Mouse (Mus musculus): ENCODE measurements around the gene Fam222a. TPM values are rescaled to one million over a fixed set of nuclear protein-coding genes. Genes with fewer than 3 reads are reported as not detected.
A peak's percentile ranks its signal among the peaks of the same experiment; 100 is the strongest.

Gene Fam222a
- total RNA-seq, 2 experiments from 2014 or later: 0.22 to 0.28 TPM

- DNase-seq: no peak
- intact Hi-C loops (cut with DNase I): no loop called here
These were observed 9.8 kb upstream of the Fam222a start for GRCm38 (mm10) chr5:114557765-114558731.

DNA sequence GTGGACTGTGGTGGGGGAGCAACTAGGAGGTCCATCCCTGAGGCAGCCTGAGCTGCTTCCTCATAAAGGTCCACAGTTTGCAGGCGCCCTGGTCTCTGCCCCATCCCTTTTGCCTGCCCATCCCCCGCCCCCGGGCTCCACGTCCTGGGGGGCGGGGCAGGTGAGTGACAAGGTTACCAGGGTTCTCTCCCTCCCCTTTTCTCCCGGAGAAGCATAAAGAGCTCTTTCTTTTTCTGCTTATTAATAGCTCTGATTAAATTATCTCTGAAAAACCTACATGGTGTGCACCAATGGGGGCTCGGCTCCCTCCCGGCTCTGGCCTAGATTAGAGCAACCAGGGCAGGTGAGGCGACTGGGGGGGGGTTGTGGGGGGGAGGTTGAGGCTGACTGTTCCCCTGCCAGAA lies 7.3 kb upstream of the Fam222a start:
- intact Hi-C loops (cut with DNase I): no loop called here
- no peak for DNase-seq

DNA sequence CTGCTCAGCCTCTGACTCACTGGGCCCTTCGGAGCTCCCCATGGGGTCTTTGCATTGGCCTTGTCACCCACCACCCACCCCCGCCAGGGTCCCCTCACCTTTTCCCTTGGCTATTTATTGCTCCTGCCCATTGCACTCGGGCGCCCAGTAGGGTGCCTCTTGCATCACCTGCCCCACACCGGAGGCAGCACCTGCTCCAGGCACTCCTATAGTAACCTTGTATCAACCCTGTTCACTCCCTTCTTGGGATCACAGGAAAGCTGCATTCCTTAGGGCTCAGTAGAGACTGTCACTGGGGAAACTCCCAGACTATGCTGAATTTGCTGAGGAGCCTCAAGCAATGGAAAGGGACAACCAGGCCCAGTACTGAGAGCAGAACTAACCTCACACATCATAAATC lies 6.9 kb upstream of the Fam222a start:
- no peak for DNase-seq
- intact Hi-C loops (cut with DNase I): no loop called here

- no peak for DNase-seq
- intact Hi-C loops (cut with DNase I): no loop called here
These were observed 3.8 kb upstream of the Fam222a start for GRCm38 (mm10) chr5:114563994-114564393.

DNA sequence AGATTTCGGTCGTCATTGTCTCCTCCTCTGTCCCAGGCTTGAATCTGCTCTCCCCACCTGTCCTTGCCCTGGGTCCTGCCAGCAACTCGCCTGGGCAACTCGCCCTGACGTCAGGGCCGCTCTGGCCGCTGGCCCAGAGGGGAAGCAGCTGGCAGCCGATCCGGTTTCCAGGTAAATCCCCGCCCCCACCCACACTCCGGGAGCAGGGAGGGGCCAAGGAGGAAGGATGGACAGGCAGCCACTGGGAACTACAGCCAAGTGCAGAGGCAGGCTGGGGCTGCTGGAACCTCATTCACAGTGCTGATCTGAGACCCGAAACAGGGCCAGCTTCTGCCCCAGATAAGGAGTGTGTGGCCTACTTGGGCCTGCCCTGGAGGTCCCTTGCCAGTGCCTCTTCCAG lies 2.5 kb upstream of the Fam222a start:
- no peak for DNase-seq
- intact Hi-C loops (cut with DNase I): no loop called here

- DNase-seq: no peak
- intact Hi-C loops (cut with DNase I): no loop called here
These were observed 2.1 kb upstream of the Fam222a start for GRCm38 (mm10) chr5:114565751-114566150.

GRCm38 (mm10) chr5:114566461-114566860 lies 1.4 kb upstream of the Fam222a start:
- intact Hi-C loops (cut with DNase I): no loop called here

GRCm38 (mm10) chr5:114567075-114567517 lies 720 bp upstream of the Fam222a start:
- intact Hi-C loops (cut with DNase I): no loop called here

More at GRCm38 (mm10) chr5:114566461-114566860, 1.4 kb upstream of the Fam222a start:
- no peak for DNase-seq

GRCm38 (mm10) chr5:114568818-114569217 lies 1.0 kb downstream of the Fam222a start:
- DNase-seq: no peak
- intact Hi-C loops (cut with DNase I): no loop called here

More at GRCm38 (mm10) chr5:114567075-114567517, 720 bp upstream of the Fam222a start:
- peak; percentile 92 to 97 for DNase-seq

DNA sequence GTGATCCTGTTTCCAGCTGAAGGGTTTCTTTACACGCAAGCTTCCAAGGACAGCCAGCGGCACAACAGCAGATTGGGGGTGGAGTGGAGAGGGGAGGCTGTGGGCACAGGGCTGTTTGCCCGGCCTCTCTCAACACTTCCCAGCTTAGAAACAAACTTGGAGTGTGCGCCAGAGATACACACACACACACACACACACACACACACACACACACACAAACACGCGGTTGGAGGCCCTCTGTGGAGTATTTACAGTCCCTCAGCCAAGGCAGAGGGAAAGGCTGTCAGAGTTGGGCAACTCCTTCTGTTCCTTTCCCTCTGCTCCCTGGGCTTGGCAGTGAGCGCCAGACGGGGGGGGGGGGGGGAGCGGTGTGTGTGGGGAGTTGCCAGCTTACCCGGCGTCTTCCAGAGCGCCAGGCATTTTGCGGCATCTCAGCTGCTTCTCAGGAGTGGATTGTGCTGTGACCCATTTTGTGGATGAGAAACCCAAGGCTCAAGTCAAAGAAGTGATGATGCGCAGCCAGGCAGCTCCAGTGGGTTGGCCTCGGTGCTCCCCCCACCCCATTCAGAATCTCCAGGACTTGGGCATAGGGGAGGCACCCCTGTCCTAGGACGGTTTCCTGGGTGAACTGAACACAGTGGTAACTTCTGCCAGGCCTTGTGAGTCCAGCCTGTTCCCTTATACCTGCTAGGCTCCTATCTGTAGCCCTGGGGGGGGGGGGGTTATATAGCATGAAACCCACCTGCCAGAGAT lies 2.3 kb downstream of the Fam222a start:
- peak in 1 of 2 experiments; percentile 17 for DNase-seq
- intact Hi-C loops (cut with DNase I): loop anchor here (5.0 kb wide), 1 partner anchor 108 kb away; no protein-coding TSS in a partner anchor

- intact Hi-C loops (cut with DNase I): loop anchor here (5.0 kb wide), 1 partner anchor 109 kb away; no protein-coding TSS in a partner anchor
- DNase-seq: no peak
These were observed 3.1 kb downstream of the Fam222a start for GRCm38 (mm10) chr5:114570791-114571450.

DNA sequence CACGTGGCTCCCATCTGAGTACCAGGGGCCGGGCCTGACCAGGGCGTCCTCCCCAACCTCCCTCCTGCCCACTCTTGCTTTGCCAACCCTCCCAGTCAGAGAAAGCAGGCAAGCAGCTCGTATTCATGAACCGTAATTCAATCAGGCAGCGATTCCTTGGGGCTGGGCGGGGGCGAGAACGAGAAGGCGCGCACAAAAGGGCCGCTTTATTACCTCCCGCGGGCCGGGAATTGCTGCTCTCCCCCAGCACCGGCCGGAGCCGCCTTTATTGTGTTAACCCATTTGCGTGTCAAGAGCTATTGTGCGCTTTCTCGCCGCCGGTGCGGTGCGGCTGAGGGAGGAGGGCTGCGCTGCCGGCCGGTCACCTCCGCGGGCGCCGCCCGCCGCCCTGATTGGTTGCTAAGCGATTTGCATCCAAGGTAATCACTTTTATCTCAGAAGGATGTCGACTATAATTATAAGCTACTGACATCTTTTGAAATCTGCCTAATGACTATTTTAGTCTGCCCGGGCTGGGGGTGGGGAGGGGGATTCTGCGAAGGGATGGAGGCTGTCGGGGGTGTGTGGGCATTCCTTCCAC lies 3.7 kb downstream of the Fam222a start:
- intact Hi-C loops (cut with DNase I): loop anchor here (5.0 kb wide), 1 partner anchor 109 kb away; no protein-coding TSS in a partner anchor
- DNase-seq: no peak

DNA sequence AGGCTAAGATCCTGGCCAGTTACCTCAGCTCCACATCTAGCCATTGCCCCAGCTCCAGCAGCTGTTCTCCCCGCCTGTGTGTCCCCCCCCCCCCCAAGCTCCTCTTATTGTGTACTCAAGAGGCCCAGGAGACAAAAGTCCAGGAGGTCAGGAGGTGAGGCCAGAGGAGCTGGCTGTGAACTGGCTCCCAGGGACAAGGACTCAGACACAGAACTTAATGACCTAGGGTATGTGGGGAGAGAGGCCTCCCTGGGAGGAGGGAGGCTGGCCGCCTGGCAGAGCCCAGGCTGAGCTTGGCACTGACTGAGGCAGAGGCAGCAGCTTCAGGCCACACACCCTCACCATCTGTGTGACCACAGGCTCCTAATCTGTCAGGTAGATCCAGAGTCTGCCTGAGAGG lies 5.2 kb downstream of the Fam222a start:
- no peak for DNase-seq
- intact Hi-C loops (cut with DNase I): loop anchor here (5.0 kb wide), 1 partner anchor 111 kb away; no protein-coding TSS in a partner anchor

DNA sequence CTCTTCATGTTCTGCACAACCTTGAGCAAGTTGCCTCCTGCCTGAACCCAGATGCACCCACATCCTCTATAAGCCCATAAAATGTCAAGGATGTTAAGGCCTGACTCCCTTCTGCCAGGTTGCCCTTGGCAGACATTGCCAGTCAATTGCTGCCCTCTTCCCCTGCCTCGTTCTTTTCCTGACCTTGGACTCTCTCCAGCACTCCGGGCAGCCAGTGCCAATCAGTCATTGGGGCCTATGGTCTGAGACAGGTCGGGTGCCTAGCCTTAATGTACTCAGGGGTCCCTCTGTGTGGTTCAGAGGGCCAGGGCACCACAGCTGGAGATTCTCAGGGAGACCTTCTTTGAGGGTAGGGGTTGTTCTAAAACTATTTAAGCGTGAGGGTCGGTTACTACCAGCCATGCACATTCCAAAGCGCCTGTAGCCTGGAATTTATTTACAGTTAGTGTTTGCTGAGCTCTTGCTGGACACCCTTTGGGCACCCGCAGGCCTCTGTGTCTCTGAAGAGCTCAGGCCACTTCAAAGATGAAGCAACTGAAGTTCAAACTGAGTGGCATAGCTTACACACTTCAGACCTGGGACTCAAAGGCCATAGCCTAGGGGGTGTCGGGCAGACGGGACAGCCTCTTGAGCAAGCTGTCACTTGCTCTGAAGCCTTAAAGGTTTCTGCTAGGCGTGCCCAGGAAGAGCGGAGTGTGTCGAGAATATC lies 6.3 kb downstream of the Fam222a start:
- no peak for DNase-seq
- intact Hi-C loops (cut with DNase I): loop anchor here (5.0 kb wide), 1 partner anchor 112 kb away; no protein-coding TSS in a partner anchor

- DNase-seq: no peak
- intact Hi-C loops (cut with DNase I): no loop called here
These were observed 7.2 kb downstream of the Fam222a start for GRCm38 (mm10) chr5:114575010-114575409.

DNA sequence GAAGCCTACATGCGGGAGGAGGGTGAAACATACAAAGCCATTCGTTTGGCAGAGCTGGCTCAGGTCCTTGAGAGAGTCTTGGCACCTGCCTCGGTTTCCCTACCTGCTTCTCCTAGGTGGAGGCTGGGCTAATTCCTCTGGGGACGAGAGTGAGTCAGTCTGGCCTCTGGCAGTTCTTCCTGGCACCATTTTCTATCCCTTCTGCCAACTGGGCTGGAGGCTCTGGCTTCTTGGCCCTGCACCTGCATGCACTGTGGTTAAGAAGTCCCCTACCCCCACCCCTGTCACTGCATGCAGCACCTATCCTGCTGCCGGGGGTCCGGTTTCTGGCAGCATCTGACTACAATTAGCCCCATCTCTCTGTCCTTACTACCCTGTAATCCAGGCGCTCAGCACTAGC lies 7.7 kb downstream of the Fam222a start:
- intact Hi-C loops (cut with DNase I): no loop called here
- no peak for DNase-seq

GRCm38 (mm10) chr5:114575986-114576605 lies 8.3 kb downstream of the Fam222a start:
- intact Hi-C loops (cut with DNase I): no loop called here
- no peak for DNase-seq

- DNase-seq: no peak
- intact Hi-C loops (cut with DNase I): no loop called here
These were observed 10.5 kb downstream of the Fam222a start for GRCm38 (mm10) chr5:114578361-114578760.

Measured in gastrocnemius, postnatal 36 days (tissue).